Mouse (Mus musculus) lung, adult 2 months (tissue): ENCODE measurements around the gene Syndig1. TPM values are rescaled to one million over a fixed set of nuclear protein-coding genes. Genes with fewer than 3 reads are reported as not detected.

Source experiments
- DNase-seq: peaks from one replicate; pipeline ENCODE4 v3.0.0; 2022
- H3K4me1 ChIP-seq: fragments of 200-500 bp; 2 replicates; pipeline ENCODE4 v1.6.1; 2011; ENCODE audit warnings: low read length; ENCODE audit not compliant: control insufficient read depth, insufficient read depth
- H3K4me3 ChIP-seq: fragments of 200-500 bp; replicated peaks from 2 replicates; pipeline ENCODE3; 2011; ENCODE audit warnings: low read depth, mild to moderate bottlenecking, control low read depth, low read length; ENCODE audit errors: extremely low read depth
- CTCF ChIP-seq: fragments of 200-500 bp; IDR thresholded peaks from 2 replicates; pipeline ENCODE4 v1.5.1; 2011; ENCODE audit warnings: mild to moderate bottlenecking, low read length, control low read depth; ENCODE audit not compliant: insufficient read depth
- POLR2A ChIP-seq: fragments of 200-500 bp; IDR thresholded peaks from 2 replicates; pipeline ENCODE4 v1.6.1; 2011; ENCODE audit warnings: low read depth, mild to moderate bottlenecking, control low read depth, low read length, borderline replicate concordance; ENCODE audit errors: extremely low read depth
- WGBS: fragments of 180-500 bp; shearing (Covaris S2); methylation state at CpG from one replicate; pipeline ENCODE4 v1.1.7; 2018; 5-methylcytosine and 5-hydroxymethylcytosine counted together
- polyA plus RNA-seq: library from polyadenylated mRNA; depleted of rRNA; stranded (reverse); fragments of >200 nt; gene quantifications from 2 replicates; pipeline ENCODE4 v1.2.3, GENCODE M21; 2012

Gene Syndig1
- polyA plus RNA-seq, 1 experiment = 0.15 TPM

DNA sequence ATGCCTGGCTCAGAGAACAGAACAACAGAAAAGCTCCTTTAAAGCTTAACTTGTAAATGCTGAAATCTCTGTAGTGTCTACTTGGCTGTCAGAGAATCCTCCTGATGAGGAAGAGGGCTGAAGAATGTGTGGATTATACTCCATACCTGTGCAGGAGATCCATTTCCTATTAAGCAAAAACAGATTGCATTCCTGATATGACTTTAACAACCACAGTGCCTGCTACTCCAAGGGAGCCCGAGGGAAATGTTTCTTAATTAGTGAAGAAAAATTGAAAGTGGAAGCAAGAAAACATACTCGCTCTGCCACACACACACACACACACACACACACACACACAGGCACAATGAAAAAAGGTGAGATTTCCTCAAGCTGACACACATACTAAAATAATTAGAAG lies 41.5 kb downstream of the Syndig1 start:
- DNase-seq = no peak
- WGBS = 63% methylated on average over 2 of the region's 2 CpGs
- Histone ChIP-seq H3K4me1 (no peaks in the 10 kb centered on the region), H3K4me3 (no peak overlapping the region)
- TF ChIP-seq POLR2A (no peak), CTCF (no peak)

DNA sequence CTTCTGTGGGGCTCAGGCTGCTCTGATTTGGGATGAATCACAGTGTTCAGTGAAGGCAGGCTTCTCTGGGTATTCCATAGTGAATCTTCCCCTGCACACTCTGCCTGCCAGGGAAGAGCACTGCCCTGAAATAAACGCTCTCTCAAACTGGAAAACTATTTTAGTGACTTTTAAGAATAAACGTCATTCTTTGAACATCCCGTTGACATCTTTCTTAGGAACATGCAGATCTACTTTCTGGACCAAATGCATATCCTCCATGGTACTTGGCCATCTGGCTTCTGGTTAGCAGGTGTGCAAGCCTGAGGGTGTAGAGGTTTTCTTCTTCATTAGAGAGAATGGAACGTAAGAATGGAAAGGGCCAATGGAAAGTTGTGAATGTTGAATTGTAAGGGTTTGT lies 43.5 kb downstream of the Syndig1 start:
- Histone ChIP-seq H3K4me3 (no peak overlapping the region), H3K4me1 (no peaks in the 10 kb centered on the region)
- DNase-seq = no peak
- WGBS = 77% methylated on average over 4 of the region's 4 CpGs
- TF ChIP-seq POLR2A (no peak), CTCF (no peak)

DNA sequence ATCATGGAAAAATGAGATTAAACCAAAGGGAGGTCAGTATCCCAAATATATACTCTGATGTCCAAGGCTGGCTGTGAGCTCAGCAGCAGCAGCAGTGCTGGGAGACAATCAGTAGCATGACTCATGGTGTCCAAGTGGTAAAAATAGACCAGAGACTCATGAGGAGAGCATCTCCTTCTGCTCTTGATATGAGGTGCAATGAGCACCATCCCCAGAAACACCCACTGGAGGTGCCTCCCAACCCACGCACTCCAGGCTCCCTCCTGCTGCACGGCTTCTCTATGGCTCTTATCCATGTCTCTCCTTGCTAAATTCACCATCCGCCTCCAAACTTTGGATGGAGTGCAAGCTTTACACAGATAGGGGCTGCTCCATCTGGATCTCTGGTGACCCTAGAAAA lies 44.3 kb downstream of the Syndig1 start:
- no peak for TF ChIP-seq POLR2A
- no peak for TF ChIP-seq CTCF
- WGBS = 84% methylated on average over 3 of the region's 3 CpGs
- H3K4me3 ChIP-seq = no peak overlapping the region
- DNase-seq = no peak
- H3K4me1 ChIP-seq = no peaks in the 10 kb centered on the region

DNA sequence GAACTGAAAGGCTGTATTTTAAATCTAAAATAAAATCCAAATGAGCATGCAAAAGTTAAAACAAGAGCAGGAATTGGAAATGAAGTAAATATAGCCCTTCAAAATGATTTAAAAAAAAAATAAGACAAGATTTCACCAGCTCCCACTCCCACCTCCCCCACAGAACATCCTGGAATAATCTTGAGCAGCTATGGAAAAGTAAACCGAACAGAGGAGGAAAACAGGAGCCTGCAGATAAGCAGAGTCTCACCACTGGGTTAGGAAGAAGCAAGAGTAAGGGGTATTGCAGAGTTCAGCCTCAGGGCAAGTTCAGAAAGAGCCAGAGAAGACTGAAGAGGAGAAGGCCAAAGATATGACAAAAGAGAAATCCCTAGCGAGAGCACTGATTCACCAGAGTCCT lies 48.9 kb downstream of the Syndig1 start:
- 30% methylated on average over 2 of the region's 2 CpGs for WGBS
- TF ChIP-seq CTCF = no peak
- TF ChIP-seq POLR2A = no peak
- DNase-seq = no peak
- Histone ChIP-seq H3K4me3 (no peak overlapping the region), H3K4me1 (no peaks in the 10 kb centered on the region)

DNA sequence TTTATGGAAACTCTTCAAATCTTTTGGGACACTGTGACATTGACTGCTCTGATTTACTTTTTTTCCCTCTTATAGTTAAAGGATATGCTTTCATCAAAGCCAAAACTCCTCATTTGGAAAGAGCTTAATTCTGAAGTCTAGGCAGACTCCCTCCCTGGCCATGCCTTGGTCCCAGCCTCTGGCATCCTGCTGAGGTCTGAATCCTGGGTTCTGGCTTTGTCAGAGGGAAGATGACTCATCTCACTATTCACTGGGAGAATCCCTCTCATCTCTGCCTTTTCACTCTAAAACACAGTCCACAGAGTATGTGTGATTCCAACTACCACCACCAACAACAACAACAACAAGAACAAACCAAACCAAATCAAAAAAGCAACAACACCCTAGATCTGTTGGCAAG lies 58.6 kb downstream of the Syndig1 start:
- H3K4me1 ChIP-seq = no peaks in the 10 kb centered on the region
- TF ChIP-seq CTCF (no peak), POLR2A (no peak)
- no peak overlapping the region for H3K4me3 ChIP-seq
- DNase-seq = no peak

DNA sequence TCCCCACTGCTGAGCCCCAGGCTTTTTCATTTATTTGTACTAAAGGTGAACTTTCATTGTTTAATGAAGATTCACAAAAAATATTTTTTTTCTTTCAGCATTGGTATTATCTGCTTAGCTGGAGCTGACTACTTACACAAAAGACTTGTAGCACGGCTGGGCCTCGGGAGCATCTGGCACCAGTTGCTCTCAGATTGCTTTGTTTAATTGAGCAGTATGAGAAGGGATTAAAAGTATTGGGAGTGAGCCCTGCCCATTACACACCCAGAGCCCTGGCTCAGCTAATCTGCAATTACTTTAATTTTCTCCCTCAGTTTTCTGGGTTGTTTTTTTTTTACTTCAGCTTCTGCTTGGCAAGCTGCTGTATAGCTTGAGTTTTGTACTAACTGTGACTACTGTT lies 62.6 kb downstream of the Syndig1 start:
- TF ChIP-seq CTCF (no peak), POLR2A (no peak)

DNA sequence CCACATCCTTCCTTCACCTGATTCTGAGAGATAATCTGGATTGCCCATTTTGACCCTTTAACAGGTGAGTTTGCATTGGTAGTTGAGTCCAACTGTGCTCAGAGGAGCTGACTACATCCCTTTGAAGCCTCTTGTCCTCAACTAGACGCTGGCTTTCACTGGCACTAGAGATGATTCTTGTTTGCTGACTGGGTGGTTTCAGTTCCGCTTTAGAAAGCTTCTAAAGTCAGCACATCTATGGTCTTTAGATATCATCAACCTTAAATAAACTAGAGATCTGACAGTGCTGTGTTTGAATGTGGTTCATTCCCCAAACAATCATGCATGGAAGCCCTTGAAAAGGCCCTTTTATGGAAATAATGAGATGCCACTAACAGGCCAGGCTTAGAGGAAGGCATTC lies 67.3 kb downstream of the Syndig1 start:
- TF ChIP-seq POLR2A (no peak), CTCF (no peak)
- Histone ChIP-seq H3K4me3 (no peak overlapping the region), H3K4me1 (no peaks in the 10 kb centered on the region)
- no peak for DNase-seq
- WGBS = 70% methylated on average over 2 of the region's 2 CpGs

More for the DNA sequence above, 62.6 kb downstream of the Syndig1 start:
- DNase-seq = no peak
- 70% methylated on average over 2 of the region's 2 CpGs for WGBS
- Histone ChIP-seq H3K4me3 (no peak overlapping the region), H3K4me1 (no peaks in the 10 kb centered on the region)

DNA sequence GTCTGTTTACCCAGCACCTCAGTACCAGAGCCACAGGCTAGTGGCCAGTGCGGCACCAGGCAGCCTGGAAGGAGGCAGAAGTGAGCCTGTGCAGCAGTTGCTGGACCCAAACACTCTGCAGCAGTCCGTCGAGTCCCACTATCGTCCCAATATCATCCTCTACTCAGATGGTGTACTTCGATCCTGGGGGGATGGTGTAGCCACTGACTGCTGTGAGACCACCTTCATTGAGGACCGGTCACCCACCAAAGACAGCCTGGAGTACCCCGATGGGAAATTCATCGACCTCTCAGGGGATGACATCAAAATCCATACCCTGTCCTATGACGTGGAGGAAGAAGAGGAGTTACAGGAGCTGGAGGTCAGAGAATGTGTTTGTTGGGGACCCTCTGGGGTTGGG lies 70.6 kb downstream of the Syndig1 start:
- no peak for DNase-seq
- no peak overlapping the region for H3K4me3 ChIP-seq
- WGBS = 90% methylated on average over 9 of the region's 9 CpGs
- TF ChIP-seq CTCF (no peak), POLR2A (no peak)
- H3K4me1 ChIP-seq = no peaks in the 10 kb centered on the region

DNA sequence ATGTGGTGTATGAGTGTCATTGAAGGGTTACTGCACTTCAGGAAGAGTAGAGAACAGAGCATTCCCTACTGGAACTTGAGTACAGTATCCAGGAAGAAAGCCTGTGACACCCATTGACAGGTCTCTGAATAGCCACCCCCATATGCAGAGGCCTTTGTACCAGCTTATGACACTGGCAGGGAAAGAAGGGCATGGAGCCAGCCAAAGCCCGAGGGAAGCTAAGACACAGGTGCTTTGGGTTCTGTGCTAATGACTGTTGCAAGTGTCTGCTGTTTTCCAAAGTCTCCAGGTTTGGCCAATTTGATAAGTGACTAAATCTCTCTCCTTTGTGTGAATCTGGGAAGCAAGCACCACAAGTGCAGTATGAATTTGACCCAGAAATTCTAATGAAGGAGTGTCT lies 71.6 kb downstream of the Syndig1 start:
- Histone ChIP-seq H3K4me3 (no peak overlapping the region), H3K4me1 (no peaks in the 10 kb centered on the region)
- no peak for DNase-seq
- no peak for TF ChIP-seq POLR2A
- no peak for TF ChIP-seq CTCF
- WGBS = 64% methylated on average over 1 of the region's 1 CpGs

DNA sequence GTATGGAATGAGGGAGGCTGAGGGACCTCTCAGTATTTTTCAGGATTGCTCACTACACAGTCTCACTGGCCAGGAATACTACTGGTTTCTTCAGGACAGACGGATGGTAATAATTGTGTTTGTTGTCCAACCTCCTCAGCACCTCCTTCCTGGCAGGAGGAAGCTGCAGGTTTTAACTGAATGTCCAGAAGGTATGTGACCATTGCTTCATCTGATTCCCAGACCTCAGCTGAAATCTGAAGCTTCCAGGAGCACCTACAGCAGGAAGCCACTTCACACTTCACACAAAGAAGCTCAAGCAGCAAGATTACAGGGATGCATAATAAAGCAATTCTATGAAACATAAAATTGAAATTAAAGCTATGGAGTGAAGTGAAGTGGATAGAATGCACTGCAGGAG lies 75.4 kb downstream of the Syndig1 start:
- no peak for DNase-seq
- Histone ChIP-seq H3K4me1 (no peaks in the 10 kb centered on the region), H3K4me3 (no peak overlapping the region)
- 59% methylated on average over 1 of the region's 1 CpGs for WGBS
- TF ChIP-seq POLR2A (no peak), CTCF (no peak)

DNA sequence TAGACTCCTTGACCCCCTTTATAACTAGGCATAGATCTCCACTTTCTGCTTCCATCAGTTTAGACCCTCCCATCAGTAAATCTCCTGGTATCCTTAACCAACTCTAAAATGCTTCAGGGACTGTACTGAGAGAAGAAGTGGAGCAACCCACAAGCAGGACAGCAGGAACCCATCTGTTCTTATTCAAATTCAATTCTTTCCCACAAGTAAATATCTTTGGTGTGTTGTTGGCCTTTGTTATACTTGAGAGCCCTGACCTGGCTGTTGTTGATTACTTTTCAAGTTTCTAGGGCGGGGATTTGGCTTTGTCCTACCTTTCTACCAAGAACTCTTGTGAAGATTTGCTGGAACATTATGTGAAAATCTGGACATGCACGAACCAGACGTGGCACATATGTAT lies 77.7 kb downstream of the Syndig1 start:
- no peak for TF ChIP-seq POLR2A
- TF ChIP-seq CTCF = no peak
- WGBS = 70% methylated on average over 3 of the region's 3 CpGs

More for the DNA sequence above, 77.7 kb downstream of the Syndig1 start:
- no peak for DNase-seq
- Histone ChIP-seq H3K4me1 (no peaks in the 10 kb centered on the region), H3K4me3 (no peak overlapping the region)
